Mouse (Mus musculus) CH12.LX (cell line): ENCODE results near the gene Laptm4a.

ENCODE experiments used
- CTCF ChIP-seq, 2 experiments: IDR thresholded peaks in 1 of 2; conservative IDR thresholded peaks in 1 of 2; 2 replicates each; pipeline ENCODE4 v1.5.1; 2011 to 2012; ENCODE audit warnings: low read depth in 2 of 2, low read length in 2 of 2, improper control_type of control experiment in 1 of 2, inconsistent platforms in 1 of 2, mild to moderate bottlenecking in 1 of 2, moderate library complexity in 1 of 2
- EP300 ChIP-seq: IDR thresholded peaks from 2 replicates; pipeline ENCODE4 v1.6.1; 2011; ENCODE audit warnings: low read length, improper control_type of control experiment
- ETS1 ChIP-seq: conservative IDR thresholded peaks from 2 replicates; pipeline ENCODE4 v1.6.1; 2012; ENCODE audit warnings: low read depth, mild to moderate bottlenecking, inconsistent platforms, low read length, improper control_type of control experiment, moderate library complexity
- IRF4 ChIP-seq: IDR thresholded peaks from 2 replicates; pipeline ENCODE4 v1.6.1; 2014; ENCODE audit warnings: low read depth, mild to moderate bottlenecking, inconsistent platforms, low read length, improper control_type of control experiment
- JUND ChIP-seq: conservative IDR thresholded peaks from 2 replicates; pipeline ENCODE4 v1.6.1; 2011; ENCODE audit warnings: low read depth, low read length, improper control_type of control experiment
- MAFK ChIP-seq: IDR thresholded peaks from 2 replicates; pipeline ENCODE4 v1.6.1; 2011; ENCODE audit warnings: low read length, improper control_type of control experiment; ENCODE audit not compliant: insufficient replicate concordance
- NELFE ChIP-seq: IDR thresholded peaks from 2 replicates; pipeline ENCODE4 v1.6.1; 2011; ENCODE audit warnings: low read depth, low read length, improper control_type of control experiment
- PAX5 ChIP-seq: IDR thresholded peaks from 2 replicates; pipeline ENCODE4 v1.6.1; 2012; ENCODE audit warnings: low read length, inconsistent platforms, mixed read lengths
- POLR2A ChIP-seq: IDR thresholded peaks from 2 replicates; pipeline ENCODE4 v1.6.1; 2011; ENCODE audit warnings: low read depth, mild to moderate bottlenecking, improper control_type of control experiment, low read length
- TCF12 ChIP-seq: IDR thresholded peaks from 2 replicates; pipeline ENCODE4 v1.6.1; 2014; ENCODE audit warnings: low read depth, mild to moderate bottlenecking, inconsistent platforms, low read length, improper control_type of control experiment
- UBTF ChIP-seq: IDR thresholded peaks from 2 replicates; pipeline ENCODE4 v1.6.1; 2012; ENCODE audit warnings: low read depth, mild to moderate bottlenecking, inconsistent platforms, low read length, improper control_type of control experiment, moderate library complexity

- TF ChIP-seq MAFK: no peak
- no peak for TF ChIP-seq CTCF (conservative IDR thresholded peaks at IDR 0.05 in 1 of 2, IDR thresholded peaks at IDR 0.05 in 1 of 2; ENCODE audit: low read depth in 2 of 2, low read length in 2 of 2)
- no peak for TF ChIP-seq JUND
- no peak for TF ChIP-seq POLR2A
- no peak for TF ChIP-seq PAX5
- TF ChIP-seq TCF12: no peak
- TF ChIP-seq NELFE: no peak
- no peak for TF ChIP-seq IRF4
- no peak for TF ChIP-seq EP300
- TF ChIP-seq UBTF: no peak
- TF ChIP-seq ETS1: no peak
Measured at GRCm38 (mm10) chr12:8961607-8962316, 40.3 kb downstream of the Laptm4a start.
